ENCODE assay signal across 10 mouse cellular contexts in genomic region chr5:151046917-151047316, GRCm38 (mm10).
DNase-seq lines count a peak whose midpoint lies in the region; ATAC-seq lines count a peak whose summit lies in the region.
"Had no signal": no experiment of that assay in that cellular context is flagged by ENCODE, and none has a peak within 500 bp of the region (broad histone marks: within the 10 kb centered on the region; RNA-seq: fewer than 3 reads in every experiment).

No protein-coding gene starts in this region.

- peak; percentile 55 to 64 for DNase-seq in heart, adult 18-20 months
- peak; percentile 56 for DNase-seq in embryo, embryonic 10.5 days (ENCODE audit: low spot score)
- peak; percentile 48 to 49 for DNase-seq in gastrocnemius, postnatal 36 days
- no peak for DNase-seq in adrenal gland, adult 18-20 months (ENCODE audit: low spot score in 2 of 2)
- no peak for DNase-seq in right cerebral cortex, postnatal 36 days (ENCODE audit: low spot score in 2 of 2)
- DNase-seq: forebrain, postnatal 0 days had no signal

- no peak overlapping the region for H3K4me3 ChIP-seq in heart, embryonic 11.5 days (ENCODE audit: low read depth, low read length)
- H3K4me3 ChIP-seq in limb, embryonic 12.5 days (replicated peaks), result no peak overlapping the region
- H3K4me3 ChIP-seq: midbrain, embryonic 10.5 days had no signal

- 78% methylated on average over 7 of the region's 7 CpGs for WGBS in heart, embryonic 11.5 days (ENCODE audit: insufficient replicate concordance)
- 27% methylated on average over 7 of the region's 7 CpGs for WGBS in limb, embryonic 12.5 days

- H3K36me3 ChIP-seq in heart, embryonic 11.5 days (ENCODE audit: control insufficient read depth, insufficient read depth, low read length), result peaks cover under 1% of the 10 kb centered on the region
- peaks cover 27% of the 10 kb centered on the region for H3K36me3 ChIP-seq in limb, embryonic 12.5 days

- no peak overlapping the region for H3K27ac ChIP-seq in heart, embryonic 11.5 days (ENCODE audit: low read depth, low read length)
- peak overlapping the region; percentile 70 for H3K27ac ChIP-seq in limb, embryonic 12.5 days
- H3K27ac ChIP-seq: midbrain, embryonic 10.5 days had no signal

- H3K4me1 ChIP-seq in heart, embryonic 11.5 days (ENCODE audit: control insufficient read depth, insufficient read depth, low read length), result peaks cover 10% of the 10 kb centered on the region
- peaks cover 17% of the 10 kb centered on the region for H3K4me1 ChIP-seq in limb, embryonic 12.5 days (replicated peaks)
- H3K4me1 ChIP-seq: midbrain, embryonic 10.5 days had no signal

- no peak overlapping the region for H3K4me2 ChIP-seq in heart, embryonic 11.5 days
- H3K4me2 ChIP-seq in limb, embryonic 12.5 days, result no peak overlapping the region

- intact Hi-C loops in gastrocnemius, postnatal 36 days (cut with DNase I), result no loop called here

- H3K27me3 ChIP-seq in heart, embryonic 11.5 days (ENCODE audit: control insufficient read depth, insufficient read depth, low read length), result no peaks in the 10 kb centered on the region
- H3K27me3 ChIP-seq in limb, embryonic 12.5 days, result no peaks in the 10 kb centered on the region

- H3K9ac ChIP-seq in heart, embryonic 11.5 days (ENCODE audit: low read depth, low read length), result no peak overlapping the region
- H3K9ac ChIP-seq in limb, embryonic 12.5 days (replicated peaks), result no peak overlapping the region
- H3K9ac ChIP-seq: forebrain, postnatal 0 days had no signal

- no peak for ATAC-seq in heart, embryonic 11.5 days (replicated peaks; ENCODE audit: insufficient number of reproducible peaks, low FRiP score, low TSS enrichment)
- peak; percentile 66; the same call in 1 of the 2 replicates for ATAC-seq in limb, embryonic 12.5 days (ENCODE audit: insufficient number of reproducible peaks, insufficient read depth, low FRiP score, low TSS enrichment, low read depth)
- ATAC-seq in erythroid progenitor cell, adult 5-6 weeks (replicated peaks; ENCODE audit: low FRiP score, poor library complexity, severe bottlenecking), result no peak

- 0 out of 2 replicates have a peak, but pooled peaks cover under 1% of the 10 kb centered on the region for H3K9me3 ChIP-seq in heart, embryonic 11.5 days (replicated peaks; ENCODE audit: control insufficient read depth, low read length)
- H3K9me3 ChIP-seq in limb, embryonic 12.5 days, result no peaks in the 10 kb centered on the region
- H3K9me3 ChIP-seq: midbrain, embryonic 10.5 days had no signal

Comparison
In these comparisons a context has a peak if more than half of its experiments do, and no peak if none do; other contexts are left out.
1. DNase-seq: peak in heart, adult 18-20 months (2 of 2), embryo, embryonic 10.5 days (single experiment) and gastrocnemius, postnatal 36 days (2 of 2); none in adrenal gland, adult 18-20 months (0 of 2) and right cerebral cortex, postnatal 36 days (0 of 2).